Mouse (Mus musculus) testis, adult 2 months (tissue): ENCODE results near the gene Trpv2.

Experiments
- CTCF ChIP-seq: fragments of 200-500 bp; IDR thresholded peaks from 2 replicates; pipeline ENCODE4 v1.5.1; 2012; ENCODE audit warnings: low read depth, mild to moderate bottlenecking, inconsistent platforms, low read length, moderate library complexity; ENCODE audit not compliant: control insufficient read depth, insufficient read depth, insufficient replicate concordance
- POLR2A ChIP-seq: fragments of 200-500 bp; IDR thresholded peaks from 2 replicates; pipeline ENCODE4 v1.6.1; 2012; ENCODE audit warnings: low read depth, mild to moderate bottlenecking, inconsistent platforms, low read length, moderate library complexity; ENCODE audit not compliant: control insufficient read depth

- TF ChIP-seq POLR2A, result no peak
- TF ChIP-seq CTCF, result no peak
Measured at GRCm38 (mm10) chr11:62558152-62558551, 16.1 kb upstream of the Trpv2 start.
